Mouse (Mus musculus) limb, embryonic 11.5 days (tissue): ENCODE measurements around the gene Dab1. TPM values are rescaled to one million over a fixed set of nuclear protein-coding genes. Genes with fewer than 3 reads are reported as not detected.

Experiments
- ATAC-seq: fragments of 200-750 bp; cut with Nextera tagmentation; 2 replicates; pipeline ENCODE4 v1.8.0; 2017; ENCODE audit warnings: low read depth; ENCODE audit not compliant: insufficient number of reproducible peaks, low FRiP score, low TSS enrichment
- DNase-seq: peaks from one replicate; pipeline ENCODE4 v3.0.0-alpha.2; 2015; ENCODE audit warnings: low spot score
- H3K27ac ChIP-seq: fragments of 300-500 bp; sonication (generic); replicated peaks from 2 replicates; pipeline ENCODE4 v1.5.1; 2014; ENCODE audit warnings: low read depth, mild to moderate bottlenecking, low read length
- H3K27me3 ChIP-seq: fragments of 300-500 bp; sonication (generic); 2 replicates; pipeline ENCODE4 v1.6.1; 2014; ENCODE audit warnings: mild to moderate bottlenecking, low read length, mixed read lengths; ENCODE audit not compliant: control insufficient read depth, insufficient read depth
- H3K36me3 ChIP-seq: fragments of 300-500 bp; sonication (generic); 2 replicates; pipeline ENCODE4 v1.6.1; 2014; ENCODE audit warnings: mild to moderate bottlenecking, low read length, moderate library complexity, mixed read lengths; ENCODE audit not compliant: control insufficient read depth, insufficient read depth
- H3K4me1 ChIP-seq: fragments of 300-500 bp; sonication (generic); 2 replicates; pipeline ENCODE4 v1.6.1; 2014; ENCODE audit warnings: low read length, mixed read lengths; ENCODE audit not compliant: control insufficient read depth, insufficient read depth
- H3K4me2 ChIP-seq: fragments of 300-500 bp; sonication (generic); 2 replicates; pipeline ENCODE4 v1.6.1; 2014; ENCODE audit warnings: low read depth, mild to moderate bottlenecking, moderate library complexity; ENCODE audit not compliant: severe bottlenecking
- H3K4me3 ChIP-seq: fragments of 300-500 bp; sonication (generic); 2 replicates; pipeline ENCODE4 v1.5.1; 2014; ENCODE audit warnings: low read depth, low read length
- H3K9ac ChIP-seq: fragments of 300-500 bp; sonication (generic); 2 replicates; pipeline ENCODE4 v1.6.1; 2014; ENCODE audit warnings: mild to moderate bottlenecking, low read length
- H3K9me3 ChIP-seq: fragments of 300-500 bp; sonication (generic); 2 replicates; pipeline ENCODE4 v1.6.1; 2016; ENCODE audit warnings: low read length; ENCODE audit not compliant: control insufficient read depth
- WGBS: fragments of 180-500 bp; shearing (Covaris S2); extraction: QIAGEN DNeasy Blood & Tissue Kit; methylation state at CpG from one replicate; pipeline ENCODE4 v1.1.7; 2014; 5-methylcytosine and 5-hydroxymethylcytosine counted together
- polyA plus RNA-seq: library from polyadenylated mRNA; unstranded; fragments of >200 nt; fragmentation: Nextera tagmentation; extraction: Ambion mirVana; gene quantifications from 2 replicates; pipeline ENCODE4 v1.2.1, GENCODE M21; 2014

Dab1 gene
- polyA plus RNA-seq, 1 experiment from 2014 or later, result 17.1 TPM

GRCm38 (mm10) chr4:104066901-104067300 is 447.7 kb downstream of the Dab1 start:
- H3K9me3 ChIP-seq, result no peaks in the 10 kb centered on the region
- no peaks in the 10 kb centered on the region for H3K36me3 ChIP-seq
- no peaks in the 10 kb centered on the region for H3K27me3 ChIP-seq
- DNase-seq (no peak), ATAC-seq (no peak)
- no peak overlapping the region for H3K4me3 ChIP-seq
- no peak overlapping the region for H3K27ac ChIP-seq
- 0 out of 2 replicates have a peak, but pooled peaks cover 3% of the 10 kb centered on the region for H3K4me1 ChIP-seq
- 82% methylated on average over 5 of the region's 5 CpGs for WGBS
- no peak overlapping the region for H3K9ac ChIP-seq
- H3K4me2 ChIP-seq, result no peak overlapping the region

- 0 out of 2 replicates have a peak, but pooled peaks cover 3% of the 10 kb centered on the region for H3K4me1 ChIP-seq
- DNase-seq (no peak), ATAC-seq (peak; percentile 54; the same call in 1 of the 2 replicates)
- H3K27ac ChIP-seq, result no peak overlapping the region
- H3K9me3 ChIP-seq, result no peaks in the 10 kb centered on the region
- no peaks in the 10 kb centered on the region for H3K27me3 ChIP-seq
- H3K9ac ChIP-seq, result no peak overlapping the region
- no peak overlapping the region for H3K4me2 ChIP-seq
- no peak overlapping the region for H3K4me3 ChIP-seq
- 55% methylated on average over 3 of the region's 3 CpGs for WGBS
- no peaks in the 10 kb centered on the region for H3K36me3 ChIP-seq
Measured at GRCm38 (mm10) chr4:104067748-104068147, 448.6 kb downstream of the Dab1 start.

GRCm38 (mm10) chr4:104071296-104071695 is 452.1 kb downstream of the Dab1 start:
- H3K27ac ChIP-seq, result no peak overlapping the region
- H3K9ac ChIP-seq, result no peak overlapping the region
- WGBS, result 71% methylated on average over 10 of the region's 10 CpGs
- no peak overlapping the region for H3K4me3 ChIP-seq
- DNase-seq, result no peak
- no peak for ATAC-seq
- no peaks in the 10 kb centered on the region for H3K27me3 ChIP-seq
- H3K4me2 ChIP-seq, result no peak overlapping the region
- H3K4me1 ChIP-seq, result 0 out of 2 replicates have a peak, but pooled peaks cover 3% of the 10 kb centered on the region
- H3K9me3 ChIP-seq, result no peaks in the 10 kb centered on the region
- H3K36me3 ChIP-seq, result no peaks in the 10 kb centered on the region

- H3K27ac ChIP-seq, result no peak overlapping the region
- no peak overlapping the region for H3K9ac ChIP-seq
- H3K4me1 ChIP-seq, result 0 out of 2 replicates have a peak, but pooled peaks cover 3% of the 10 kb centered on the region
- no peak overlapping the region for H3K4me2 ChIP-seq
- ATAC-seq, result no peak
- no peaks in the 10 kb centered on the region for H3K27me3 ChIP-seq
- H3K36me3 ChIP-seq, result no peaks in the 10 kb centered on the region
- no peak overlapping the region for H3K4me3 ChIP-seq
- DNase-seq, result no peak
- WGBS, result 91% methylated on average over 7 of the region's 7 CpGs
- H3K9me3 ChIP-seq, result no peaks in the 10 kb centered on the region
Measured at GRCm38 (mm10) chr4:104073920-104074459, 454.8 kb downstream of the Dab1 start.

GRCm38 (mm10) chr4:104077771-104078170 is 458.6 kb downstream of the Dab1 start:
- DNase-seq, result no peak
- no peak overlapping the region for H3K9ac ChIP-seq
- no peak overlapping the region for H3K27ac ChIP-seq
- H3K9me3 ChIP-seq, result no peaks in the 10 kb centered on the region
- no peaks in the 10 kb centered on the region for H3K36me3 ChIP-seq
- no peaks in the 10 kb centered on the region for H3K4me1 ChIP-seq
- ATAC-seq, result no peak
- no peak overlapping the region for H3K4me3 ChIP-seq
- WGBS, result 92% methylated on average over 1 of the region's 1 CpGs
- H3K27me3 ChIP-seq, result no peaks in the 10 kb centered on the region
- H3K4me2 ChIP-seq, result no peak overlapping the region

GRCm38 (mm10) chr4:104106299-104106698 is 487.1 kb downstream of the Dab1 start:
- H3K9ac ChIP-seq, result no peak overlapping the region
- ATAC-seq, result no peak
- no peak for DNase-seq
- H3K27me3 ChIP-seq, result no peaks in the 10 kb centered on the region
- no peak overlapping the region for H3K4me2 ChIP-seq
- no peaks in the 10 kb centered on the region for H3K36me3 ChIP-seq
- 60% methylated on average over 6 of the region's 6 CpGs for WGBS
- no peaks in the 10 kb centered on the region for H3K9me3 ChIP-seq
- no peak overlapping the region for H3K27ac ChIP-seq
- H3K4me1 ChIP-seq, result no peaks in the 10 kb centered on the region
- no peak overlapping the region for H3K4me3 ChIP-seq

- DNase-seq, result no peak
- Histone ChIP-seq H3K4me2 (no peak overlapping the region), H3K27me3 (no peaks in the 10 kb centered on the region), H3K9me3 (no peaks in the 10 kb centered on the region), H3K4me1 (no peaks in the 10 kb centered on the region), H3K9ac (no peak overlapping the region), H3K27ac (no peak overlapping the region), H3K36me3 (no peaks in the 10 kb centered on the region), H3K4me3 (no peak overlapping the region)
- no peak for ATAC-seq
Measured at GRCm38 (mm10) chr4:104111614-104112013, 492.5 kb downstream of the Dab1 start.

GRCm38 (mm10) chr4:104113209-104114005 is 494.2 kb downstream of the Dab1 start:
- 88% methylated on average over 13 of the region's 13 CpGs for WGBS
- DNase-seq (no peak), ATAC-seq (no peak)
- no peaks in the 10 kb centered on the region for H3K4me1 ChIP-seq
- H3K9me3 ChIP-seq, result no peaks in the 10 kb centered on the region
- no peak overlapping the region for H3K4me2 ChIP-seq
- H3K27me3 ChIP-seq, result no peaks in the 10 kb centered on the region
- H3K9ac ChIP-seq, result no peak overlapping the region
- no peak overlapping the region for H3K4me3 ChIP-seq
- H3K36me3 ChIP-seq, result no peaks in the 10 kb centered on the region
- no peak overlapping the region for H3K27ac ChIP-seq
